Mouse (Mus musculus) liver, embryonic 16.5 days (tissue): ENCODE measurements around the gene Plxnb3. TPM values are rescaled to one million over a fixed set of nuclear protein-coding genes. Genes with fewer than 3 reads are reported as not detected.

ENCODE experiments used
- ATAC-seq: fragments of 200-750 bp; cut with Nextera tagmentation; 2 replicates; pipeline ENCODE4 v1.8.0; 2017; ENCODE audit warnings: low read depth, mild to moderate bottlenecking, moderate number of reproducible peaks, moderate library complexity
- H3K27ac ChIP-seq: fragments of 300-500 bp; sonication (generic); 2 replicates; pipeline ENCODE4 v1.5.1; 2014; ENCODE audit warnings: mild to moderate bottlenecking, low read length
- H3K27me3 ChIP-seq: fragments of 300-500 bp; sonication (generic); 2 replicates; pipeline ENCODE4 v1.6.1; 2014; ENCODE audit warnings: low read depth, low read length, mixed read lengths; ENCODE audit not compliant: control insufficient read depth, insufficient read depth
- H3K36me3 ChIP-seq: fragments of 300-500 bp; sonication (generic); 2 replicates; pipeline ENCODE4 v1.6.1; 2014; ENCODE audit warnings: mild to moderate bottlenecking; ENCODE audit not compliant: control insufficient read depth, insufficient read depth
- H3K4me1 ChIP-seq: fragments of 300-500 bp; sonication (generic); 2 replicates; pipeline ENCODE4 v1.6.1; 2014; ENCODE audit warnings: low read depth, low read length, mixed read lengths; ENCODE audit not compliant: control insufficient read depth
- H3K4me2 ChIP-seq: fragments of 300-500 bp; sonication (generic); 2 replicates; pipeline ENCODE4 v1.6.1; 2014; ENCODE audit warnings: low read depth, low read length, mixed read lengths
- H3K4me3 ChIP-seq: fragments of 300-500 bp; sonication (generic); 2 replicates; pipeline ENCODE4 v1.5.1; 2014; ENCODE audit warnings: low read depth, mild to moderate bottlenecking, low read length
- H3K9ac ChIP-seq: fragments of 300-500 bp; sonication (generic); 2 replicates; pipeline ENCODE4 v1.6.1; 2014; ENCODE audit warnings: low read depth, low read length
- H3K9me3 ChIP-seq: fragments of 300-500 bp; sonication (generic); replicated peaks from 2 replicates; pipeline ENCODE4 v1.6.1; 2016; ENCODE audit warnings: low read length; ENCODE audit not compliant: control insufficient read depth
- WGBS: fragments of 180-500 bp; shearing (Covaris S2); extraction: QIAGEN DNeasy Blood & Tissue Kit; methylation state at CpG from one replicate; pipeline ENCODE4 v1.1.7; 2014; ENCODE audit not compliant: insufficient replicate concordance; 5-methylcytosine and 5-hydroxymethylcytosine counted together
- polyA plus RNA-seq: library from polyadenylated mRNA; unstranded; fragments of >200 nt; fragmentation: Nextera tagmentation; extraction: Ambion mirVana; gene quantifications from 2 replicates; pipeline ENCODE4 v1.2.1, GENCODE M21; 2015

The Plxnb3 gene
- polyA plus RNA-seq: 0.23 and 0.47 TPM in 2 replicates

GRCm38 (mm10) chrX:73756334-73757140 lies at the start of gene Plxnb3:
TSS of gene Plxnb3 (plus strand) at chrX:73757090.
- no peak for ATAC-seq
- WGBS: 45% methylated on average over 5 of the region's 5 CpGs
- Histone ChIP-seq H3K4me2 (no peak within 1 kb of the TSS), H3K4me1 (no peaks in the 10 kb centered on the region), H3K9ac (no peak within 1 kb of the TSS), H3K27ac (no peak within 1 kb of the TSS), H3K4me3 (no peak within 1 kb of the TSS), H3K9me3 (no peaks in the 10 kb centered on the region), H3K36me3 (no peaks in the 10 kb centered on the region), H3K27me3 (no peaks in the 10 kb centered on the region)

- Histone ChIP-seq H3K9me3 (no peaks in the 10 kb centered on the region), H3K4me3 (peak overlapping the region; percentile 72), H3K4me1 (peaks cover 28% of the 10 kb centered on the region), H3K27me3 (no peaks in the 10 kb centered on the region), H3K36me3 (no peaks in the 10 kb centered on the region), H3K27ac (peak overlapping the region; percentile 94), H3K9ac (peak overlapping the region; percentile 60), H3K4me2 (peak overlapping the region; percentile 76)
- ATAC-seq: peak; percentile 6
- 23% methylated on average over 20 of the region's 21 CpGs for WGBS
Measured at GRCm38 (mm10) chrX:73715476-73716108, 41.3 kb upstream of the Plxnb3 start.

- H3K4me2 ChIP-seq: peak within 1 kb of the TSS; percentile 76
- peak within 1 kb of the TSS; percentile 94 for H3K27ac ChIP-seq
- no peaks in the 10 kb centered on the region for H3K9me3 ChIP-seq
- peaks cover 28% of the 10 kb centered on the region for H3K4me1 ChIP-seq
- ATAC-seq: peak; percentile 91
- H3K27me3 ChIP-seq: no peaks in the 10 kb centered on the region
- H3K9ac ChIP-seq: peak within 1 kb of the TSS; percentile 64
- H3K36me3 ChIP-seq: no peaks in the 10 kb centered on the region
- H3K4me3 ChIP-seq: peak within 1 kb of the TSS; percentile 72
- 17% methylated on average over 40 of the region's 45 CpGs for WGBS
Measured at GRCm38 (mm10) chrX:73716109-73716661, 40.7 kb upstream of the Plxnb3 start, which contains the start of the genes Bcap31 and Abcd1. TSS of gene Bcap31 (minus strand) at chrX:73716175. TSS of gene Abcd1 (plus strand) at chrX:73716597.

- no peaks in the 10 kb centered on the region for H3K36me3 ChIP-seq
- no peaks in the 10 kb centered on the region for H3K27me3 ChIP-seq
- peak overlapping the region; percentile 72 for H3K4me3 ChIP-seq
- 24% methylated on average over 30 of the region's 30 CpGs for WGBS
- H3K27ac ChIP-seq: peak overlapping the region; percentile 94
- H3K4me2 ChIP-seq: peak overlapping the region; percentile 76
- ATAC-seq: peak; percentile 7
- peak overlapping the region; percentile 64 for H3K9ac ChIP-seq
- no peaks in the 10 kb centered on the region for H3K9me3 ChIP-seq
- H3K4me1 ChIP-seq: peaks cover 28% of the 10 kb centered on the region
Measured at GRCm38 (mm10) chrX:73716709-73717545, 40.0 kb upstream of the Plxnb3 start.

GRCm38 (mm10) chrX:73717667-73718066 lies 39.2 kb upstream of the Plxnb3 start:
- H3K4me3 ChIP-seq: peak overlapping the region; percentile 72
- H3K4me1 ChIP-seq: peaks cover 28% of the 10 kb centered on the region
- H3K27me3 ChIP-seq: no peaks in the 10 kb centered on the region
- ATAC-seq: no peak
- H3K36me3 ChIP-seq: no peaks in the 10 kb centered on the region
- H3K27ac ChIP-seq: peak overlapping the region; percentile 94
- H3K9ac ChIP-seq: peak overlapping the region; percentile 64
- peak overlapping the region; percentile 76 for H3K4me2 ChIP-seq
- H3K9me3 ChIP-seq: no peaks in the 10 kb centered on the region
- WGBS: 51% methylated on average over 11 of the region's 11 CpGs

- Histone ChIP-seq H3K4me1 (peaks cover 28% of the 10 kb centered on the region), H3K9ac (no peak overlapping the region), H3K9me3 (no peaks in the 10 kb centered on the region), H3K27me3 (no peaks in the 10 kb centered on the region), H3K4me3 (no peak overlapping the region; the same call in none of the 2 replicates), H3K4me2 (peak overlapping the region; percentile 76), H3K27ac (peak overlapping the region; percentile 51), H3K36me3 (no peaks in the 10 kb centered on the region)
- 33% methylated on average over 3 of the region's 3 CpGs for WGBS
- no peak for ATAC-seq
Measured at GRCm38 (mm10) chrX:73718271-73718670, 38.6 kb upstream of the Plxnb3 start.

- WGBS: 17% methylated on average over 5 of the region's 5 CpGs
- peaks cover 28% of the 10 kb centered on the region for H3K4me1 ChIP-seq
- ATAC-seq: no peak
- H3K9me3 ChIP-seq: no peaks in the 10 kb centered on the region
- no peaks in the 10 kb centered on the region for H3K36me3 ChIP-seq
- H3K9ac ChIP-seq: no peak overlapping the region
- H3K4me3 ChIP-seq: peak overlapping the region; percentile 8
- no peaks in the 10 kb centered on the region for H3K27me3 ChIP-seq
- peak overlapping the region; percentile 51 for H3K27ac ChIP-seq
- H3K4me2 ChIP-seq: peak overlapping the region; percentile 76
Measured at GRCm38 (mm10) chrX:73718686-73719362, 38.1 kb upstream of the Plxnb3 start.

- no peak overlapping the region for H3K27ac ChIP-seq
- H3K4me1 ChIP-seq: no peaks in the 10 kb centered on the region
- ATAC-seq: no peak
- no peak overlapping the region for H3K9ac ChIP-seq
- H3K4me2 ChIP-seq: no peak overlapping the region
- no peaks in the 10 kb centered on the region for H3K9me3 ChIP-seq
- WGBS: 23% methylated on average over 1 of the region's 1 CpGs
- no peaks in the 10 kb centered on the region for H3K27me3 ChIP-seq
- H3K36me3 ChIP-seq: no peaks in the 10 kb centered on the region
- no peak overlapping the region for H3K4me3 ChIP-seq
Measured at GRCm38 (mm10) chrX:73730908-73731307, 26.0 kb upstream of the Plxnb3 start.
